In genomic region chr4:111719776-111720661, GRCm38 (mm10) we compare ENCODE assay signal across 8 mouse cellular contexts. TPM values are rescaled to one million over a fixed set of nuclear protein-coding genes. Genes with fewer than 3 reads are reported as not detected.
DNase-seq lines count a peak whose midpoint lies in the region; ATAC-seq and TF ChIP-seq lines count a peak whose summit lies in the region.

Gene Spata6, plus strand, starts transcription at chr4:111719984.

- H3K27ac ChIP-seq in hindbrain, embryonic 12.5 days = peak within 1 kb of the TSS; percentile 52

- H3K9me3 ChIP-seq in hindbrain, embryonic 12.5 days (replicated peaks) = no peaks in the 10 kb centered on the region

- H3K4me3 ChIP-seq in hindbrain, embryonic 12.5 days = peak within 1 kb of the TSS; percentile 87

- ATAC-seq in Patski = peak; percentile 97
- peak; percentile 97 for ATAC-seq in hindbrain, embryonic 12.5 days (ENCODE audit: low FRiP score)

- H3K27me3 ChIP-seq in Patski = no peaks in the 10 kb centered on the region
- no peaks in the 10 kb centered on the region for H3K27me3 ChIP-seq in hindbrain, embryonic 12.5 days

- in situ Hi-C loops in Patski (cut with MboI; ENCODE audit: low pct_unique_long_range_greater_than_20kb) = no loop called here

- POLR2A ChIA-PET in Patski (lab: Charles Lee) = no interaction called here

- peaks cover 9% of the 10 kb centered on the region for H3K4me1 ChIP-seq in hindbrain, embryonic 12.5 days

- WGBS in hindbrain, embryonic 12.5 days = 1% methylated on average over 50 of the region's 50 CpGs

- TF ChIP-seq CTCF in Patski (IDR thresholded peaks at IDR 0.05) = no peak

- peak within 1 kb of the TSS; percentile 78 for H3K4me2 ChIP-seq in hindbrain, embryonic 12.5 days (replicated peaks)

- H3K9ac ChIP-seq in hindbrain, embryonic 12.5 days = peak within 1 kb of the TSS; percentile 73

- H3K36me3 ChIP-seq in hindbrain, embryonic 12.5 days = no peaks in the 10 kb centered on the region

- DNase-seq in Patski (ENCODE audit: low read depth, low spot score) = no peak
- DNase-seq in cerebellum, postnatal 14 days = peak; percentile 61 to 71
- DNase-seq in frontal cortex, postnatal 14 days (ENCODE audit: low spot score in 2 of 2) = peak; percentile 20 to 53
- peak; percentile 43 to 49 for DNase-seq in layer of hippocampus, postnatal 14 days (ENCODE audit: low spot score in 2 of 2)
- peak; percentile 96 for DNase-seq in lung, postnatal 14 days
- peak; percentile 89 for DNase-seq in ovary, postnatal 36 days (ENCODE audit: low spot score)
- DNase-seq in thymus, postnatal 14 days = peak; percentile 96

- CTCF ChIA-PET in Patski (lab: Charles Lee) = no interaction called here

RNA-seq across cellular contexts. Expression of gene Spata6, which starts in this region (rescaled TPM):
- 37.8 TPM for polyA plus RNA-seq in Patski (2021)
- 27.2 and 27.8 TPM in 2 replicates for polyA plus RNA-seq in hindbrain, embryonic 12.5 days (2016; fragmentation: Nextera tagmentation; extraction: Ambion mirVana)
- 1 to 10 TPM; 3.8 to 5.1 TPM for total RNA-seq in layer of hippocampus, postnatal 14 days (2021)
